Mouse (Mus musculus): ENCODE data around the gene Fstl5. TPM values are rescaled to one million over a fixed set of nuclear protein-coding genes. Genes with fewer than 3 reads are reported as not detected.

Gene Fstl5
- polyA plus RNA-seq, 1 experiment from 2014 or later = 32.0 TPM

Other genes starting within 250 kb of the Fstl5 start
- gene Golim4, start 117.3 kb upstream of the Fstl5 start, polyA plus RNA-seq (2015; fragmentation: Nextera tagmentation; extraction: Ambion mirVana) = 28.8 and 31.1 TPM in 2 replicates